Mouse (Mus musculus) neural tube, embryonic 14.5 days (tissue): ENCODE measurements around the gene Slc26a3. TPM values are rescaled to one million over a fixed set of nuclear protein-coding genes. Genes with fewer than 3 reads are reported as not detected.

Source experiments
- ATAC-seq: fragments of 200-750 bp; cut with Nextera tagmentation; 2 replicates; pipeline ENCODE4 v1.8.0; 2017; ENCODE audit warnings: low read depth, mild to moderate bottlenecking, moderate TSS enrichment, moderate library complexity
- H3K27ac ChIP-seq: fragments of 300-500 bp; sonication (generic); 2 replicates; pipeline ENCODE4 v1.5.1; 2014; ENCODE audit warnings: low read depth, mild to moderate bottlenecking, control low read depth, low read length, moderate library complexity, mixed read lengths
- H3K27me3 ChIP-seq: fragments of 300-500 bp; sonication (generic); 2 replicates; pipeline ENCODE4 v1.6.1; 2014; ENCODE audit warnings: low read length; ENCODE audit not compliant: control insufficient read depth, insufficient read depth
- H3K36me3 ChIP-seq: fragments of 300-500 bp; sonication (generic); 2 replicates; pipeline ENCODE4 v1.6.1; 2014; ENCODE audit warnings: low read length, mixed read lengths; ENCODE audit not compliant: control insufficient read depth, insufficient read depth
- H3K4me1 ChIP-seq: fragments of 300-500 bp; sonication (generic); 2 replicates; pipeline ENCODE4 v1.6.1; 2014; ENCODE audit warnings: low read length; ENCODE audit not compliant: control insufficient read depth, insufficient read depth
- H3K4me2 ChIP-seq: fragments of 300-500 bp; sonication (generic); 2 replicates; pipeline ENCODE4 v1.6.1; 2014; ENCODE audit warnings: mild to moderate bottlenecking, low read depth, low read length, control low read depth
- H3K4me3 ChIP-seq: fragments of 300-500 bp; sonication (generic); 2 replicates; pipeline ENCODE4 v1.5.1; 2014; ENCODE audit warnings: low read depth, low read length, control low read depth, mixed read lengths
- H3K9ac ChIP-seq: fragments of 300-500 bp; sonication (generic); replicated peaks from 2 replicates; pipeline ENCODE4 v1.6.1; 2014; ENCODE audit warnings: low read depth, mild to moderate bottlenecking, control low read depth, low read length, mixed read lengths
- H3K9me3 ChIP-seq: fragments of 300-500 bp; sonication (generic); 2 replicates; pipeline ENCODE4 v1.6.1; 2016; ENCODE audit warnings: low read length; ENCODE audit not compliant: control insufficient read depth
- WGBS: fragments of 180-500 bp; shearing (Covaris S2); extraction: QIAGEN DNeasy Blood & Tissue Kit; methylation state at CpG from one replicate; pipeline ENCODE4 v1.1.7; 2014; 5-methylcytosine and 5-hydroxymethylcytosine counted together
- polyA plus RNA-seq: library from polyadenylated mRNA; unstranded; fragments of >200 nt; fragmentation: Nextera tagmentation; extraction: Ambion mirVana; gene quantifications from 2 replicates; pipeline ENCODE4 v1.2.1, GENCODE M21; 2014

Gene Slc26a3
- polyA plus RNA-seq, 1 experiment from 2014 or later = 0.72 TPM

GRCm38 (mm10) chr12:31375283-31375615 is 15.4 kb upstream of the Slc26a3 start:
- 0 out of 2 replicates have a peak, but pooled peaks cover 2% of the 10 kb centered on the region for H3K4me1 ChIP-seq
- no peak overlapping the region for H3K4me2 ChIP-seq
- no peaks in the 10 kb centered on the region for H3K36me3 ChIP-seq
- H3K27me3 ChIP-seq = no peaks in the 10 kb centered on the region
- peak; percentile 14; the same call in 1 of the 2 replicates for ATAC-seq
- H3K27ac ChIP-seq = no peak overlapping the region
- WGBS = 76% methylated on average over 4 of the region's 4 CpGs
- no peak overlapping the region for H3K9ac ChIP-seq
- no peaks in the 10 kb centered on the region for H3K9me3 ChIP-seq
- no peak overlapping the region for H3K4me3 ChIP-seq

- H3K4me2 ChIP-seq = peak overlapping the region; percentile 23
- no peaks in the 10 kb centered on the region for H3K27me3 ChIP-seq
- peak overlapping the region; percentile 39; the same call in 1 of the 2 replicates for H3K9ac ChIP-seq
- peak; percentile 66 for ATAC-seq
- peak overlapping the region; percentile 20; the same call in 1 of the 2 replicates for H3K4me3 ChIP-seq
- WGBS = 18% methylated on average over 13 of the region's 13 CpGs
- H3K36me3 ChIP-seq = no peaks in the 10 kb centered on the region
- H3K27ac ChIP-seq = no peak overlapping the region
- H3K4me1 ChIP-seq = 0 out of 2 replicates have a peak, but pooled peaks cover 2% of the 10 kb centered on the region
- no peaks in the 10 kb centered on the region for H3K9me3 ChIP-seq
Observed at GRCm38 (mm10) chr12:31376326-31376950, 14.2 kb upstream of the Slc26a3 start.

GRCm38 (mm10) chr12:31377241-31377640 is 13.4 kb upstream of the Slc26a3 start:
- H3K4me1 ChIP-seq = 0 out of 2 replicates have a peak, but pooled peaks cover 2% of the 10 kb centered on the region
- H3K27me3 ChIP-seq = no peaks in the 10 kb centered on the region
- no peak overlapping the region for H3K4me3 ChIP-seq
- no peak overlapping the region for H3K27ac ChIP-seq
- no peaks in the 10 kb centered on the region for H3K9me3 ChIP-seq
- no peak for ATAC-seq
- H3K4me2 ChIP-seq = no peak overlapping the region
- H3K9ac ChIP-seq = no peak overlapping the region
- WGBS = 89% methylated on average over 11 of the region's 11 CpGs
- H3K36me3 ChIP-seq = no peaks in the 10 kb centered on the region

GRCm38 (mm10) chr12:31380878-31381277 is 9.8 kb upstream of the Slc26a3 start:
- no peak overlapping the region for H3K9ac ChIP-seq
- no peaks in the 10 kb centered on the region for H3K36me3 ChIP-seq
- no peaks in the 10 kb centered on the region for H3K9me3 ChIP-seq
- no peak overlapping the region for H3K4me2 ChIP-seq
- no peak overlapping the region for H3K4me3 ChIP-seq
- ATAC-seq = no peak
- H3K4me1 ChIP-seq = 0 out of 2 replicates have a peak, but pooled peaks cover 2% of the 10 kb centered on the region
- no peaks in the 10 kb centered on the region for H3K27me3 ChIP-seq
- H3K27ac ChIP-seq = no peak overlapping the region
- WGBS = 16% methylated on average over 2 of the region's 2 CpGs

GRCm38 (mm10) chr12:31382451-31382850 is 8.2 kb upstream of the Slc26a3 start:
- WGBS = 83% methylated on average over 2 of the region's 2 CpGs
- Histone ChIP-seq H3K4me3 (no peak overlapping the region), H3K36me3 (no peaks in the 10 kb centered on the region), H3K4me1 (no peaks in the 10 kb centered on the region), H3K27me3 (no peaks in the 10 kb centered on the region), H3K27ac (no peak overlapping the region), H3K4me2 (no peak overlapping the region), H3K9me3 (no peaks in the 10 kb centered on the region), H3K9ac (no peak overlapping the region)
- ATAC-seq = no peak

- no peak overlapping the region for H3K4me3 ChIP-seq
- ATAC-seq = no peak
- H3K27ac ChIP-seq = no peak overlapping the region
- H3K9me3 ChIP-seq = no peaks in the 10 kb centered on the region
- H3K36me3 ChIP-seq = no peaks in the 10 kb centered on the region
- no peak overlapping the region for H3K4me2 ChIP-seq
- no peak overlapping the region for H3K9ac ChIP-seq
- 73% methylated on average over 3 of the region's 3 CpGs for WGBS
- H3K4me1 ChIP-seq = no peaks in the 10 kb centered on the region
- no peaks in the 10 kb centered on the region for H3K27me3 ChIP-seq
Observed at GRCm38 (mm10) chr12:31387303-31387702, 3.4 kb upstream of the Slc26a3 start.

GRCm38 (mm10) chr12:31391696-31392095 is 1.0 kb downstream of the Slc26a3 start:
- Histone ChIP-seq H3K4me1 (no peaks in the 10 kb centered on the region), H3K4me3 (no peak overlapping the region), H3K36me3 (no peaks in the 10 kb centered on the region), H3K27ac (no peak overlapping the region), H3K4me2 (no peak overlapping the region), H3K27me3 (no peaks in the 10 kb centered on the region), H3K9me3 (no peaks in the 10 kb centered on the region), H3K9ac (no peak overlapping the region)
- no peak for ATAC-seq
- WGBS = 95% methylated on average over 12 of the region's 12 CpGs

GRCm38 (mm10) chr12:31395895-31396294 is 5.2 kb downstream of the Slc26a3 start:
- ATAC-seq = no peak
- H3K9ac ChIP-seq = no peak overlapping the region
- H3K36me3 ChIP-seq = no peaks in the 10 kb centered on the region
- H3K9me3 ChIP-seq = no peaks in the 10 kb centered on the region
- no peak overlapping the region for H3K4me2 ChIP-seq
- H3K4me1 ChIP-seq = no peaks in the 10 kb centered on the region
- H3K27ac ChIP-seq = no peak overlapping the region
- no peaks in the 10 kb centered on the region for H3K27me3 ChIP-seq
- WGBS = 95% methylated on average over 1 of the region's 1 CpGs
- H3K4me3 ChIP-seq = no peak overlapping the region

- no peak overlapping the region for H3K4me3 ChIP-seq
- H3K4me1 ChIP-seq = no peaks in the 10 kb centered on the region
- H3K36me3 ChIP-seq = no peaks in the 10 kb centered on the region
- H3K9ac ChIP-seq = no peak overlapping the region
- no peaks in the 10 kb centered on the region for H3K9me3 ChIP-seq
- no peak overlapping the region for H3K27ac ChIP-seq
- no peak for ATAC-seq
- H3K4me2 ChIP-seq = no peak overlapping the region
- H3K27me3 ChIP-seq = no peaks in the 10 kb centered on the region
- WGBS = 90% methylated on average over 4 of the region's 4 CpGs
Observed at GRCm38 (mm10) chr12:31397709-31398108, 7.0 kb downstream of the Slc26a3 start.
